Mouse (Mus musculus) C2C12 (cell line): Measurements from ENCODE around the gene Zbed4.

ENCODE experiments used
- CTCF ChIP-seq: IDR thresholded peaks from one replicate; pipeline ENCODE4 v1.5.1; 2011; ENCODE audit not compliant: control insufficient read depth, insufficient read depth, insufficient read length
- USF1 ChIP-seq: IDR thresholded peaks from one replicate; pipeline ENCODE4 v1.6.1; 2011; ENCODE audit warnings: low read depth, mild to moderate bottlenecking, control low read depth, moderate library complexity

GRCm38 (mm10) chr15:88733834-88734571, 17.5 kb upstream of the Zbed4 start, which contains the start of gene Brd1:
- TF ChIP-seq CTCF: no peak
- no peak for TF ChIP-seq USF1
